Mouse (Mus musculus) liver, postnatal 0 days (tissue): ENCODE measurements around the gene Zswim5.

Experiments used
- CTCF ChIP-seq: sonication (generic); IDR thresholded peaks from 2 replicates; pipeline ENCODE4 v1.5.1; 2016; ENCODE audit warnings: antibody characterized with exemption, low read depth
- EP300 ChIP-seq: IDR thresholded peaks from 2 replicates; pipeline ENCODE4 v1.6.1; 2016; ENCODE audit warnings: antibody characterized with exemption, low read depth, mild to moderate bottlenecking

GRCm38 (mm10) chr4:116987122-116987456 lies 109.9 kb downstream of the Zswim5 start:
- TF ChIP-seq CTCF (no peak), EP300 (no peak)
